Mouse (Mus musculus): Measurements from ENCODE around the gene L3mbtl1. TPM values are rescaled to one million over a fixed set of nuclear protein-coding genes. Genes with fewer than 3 reads are reported as not detected.
A peak's percentile ranks its signal among the peaks of the same experiment; 100 is the strongest.

Gene L3mbtl1
- total RNA-seq, 1 experiment from 2014 or later = not detected

- peak; percentile 13 to 51; a peak in 3 of 4 replicates for ATAC-seq (replicated peaks in 1 of 2; ENCODE audit: insufficient read depth in 1 of 2, low FRiP score in 2 of 2, low TSS enrichment in 1 of 2, low read depth in 1 of 2, poor library complexity in 2 of 2, severe bottlenecking in 2 of 2)
Observed at GRCm38 (mm10) chr2:162931674-162932650, 11.3 kb upstream of the L3mbtl1 start.

DNA sequence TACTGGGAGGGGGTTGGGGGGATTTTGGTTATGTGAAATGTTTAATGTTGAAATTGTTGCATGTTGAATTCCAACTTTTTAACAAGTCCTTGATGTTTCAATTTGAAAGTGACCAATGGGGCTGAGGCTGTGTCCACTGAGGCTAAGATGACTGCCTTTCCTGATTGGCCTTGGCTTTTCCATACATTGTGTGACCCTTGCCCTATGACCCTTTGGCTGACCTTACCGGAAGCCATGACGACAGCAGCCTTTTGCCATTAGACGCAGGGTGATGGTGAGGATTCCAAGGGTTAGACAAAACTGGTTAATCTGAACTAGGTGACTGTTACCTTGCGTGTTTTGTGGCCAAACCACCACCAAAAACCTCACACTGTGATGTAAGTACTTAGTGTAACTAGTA is 10.6 kb upstream of the L3mbtl1 start:
- ATAC-seq (replicated peaks in 1 of 2; ENCODE audit: insufficient read depth in 1 of 2, low FRiP score in 2 of 2, low TSS enrichment in 1 of 2, low read depth in 1 of 2, poor library complexity in 2 of 2, severe bottlenecking in 2 of 2) = no peak

GRCm38 (mm10) chr2:162934421-162934820 is 8.9 kb upstream of the L3mbtl1 start:
- no peak for ATAC-seq (replicated peaks in 1 of 2; ENCODE audit: insufficient read depth in 1 of 2, low FRiP score in 2 of 2, low TSS enrichment in 1 of 2, low read depth in 1 of 2, poor library complexity in 2 of 2, severe bottlenecking in 2 of 2)

GRCm38 (mm10) chr2:162935700-162936099 is 7.6 kb upstream of the L3mbtl1 start:
- ATAC-seq (replicated peaks in 1 of 2; ENCODE audit: insufficient read depth in 1 of 2, low FRiP score in 2 of 2, low TSS enrichment in 1 of 2, low read depth in 1 of 2, poor library complexity in 2 of 2, severe bottlenecking in 2 of 2) = no peak

GRCm38 (mm10) chr2:162939562-162939961 is 3.7 kb upstream of the L3mbtl1 start:
- no peak for ATAC-seq (replicated peaks in 1 of 2; ENCODE audit: insufficient read depth in 1 of 2, low FRiP score in 2 of 2, low TSS enrichment in 1 of 2, low read depth in 1 of 2, poor library complexity in 2 of 2, severe bottlenecking in 2 of 2)

DNA sequence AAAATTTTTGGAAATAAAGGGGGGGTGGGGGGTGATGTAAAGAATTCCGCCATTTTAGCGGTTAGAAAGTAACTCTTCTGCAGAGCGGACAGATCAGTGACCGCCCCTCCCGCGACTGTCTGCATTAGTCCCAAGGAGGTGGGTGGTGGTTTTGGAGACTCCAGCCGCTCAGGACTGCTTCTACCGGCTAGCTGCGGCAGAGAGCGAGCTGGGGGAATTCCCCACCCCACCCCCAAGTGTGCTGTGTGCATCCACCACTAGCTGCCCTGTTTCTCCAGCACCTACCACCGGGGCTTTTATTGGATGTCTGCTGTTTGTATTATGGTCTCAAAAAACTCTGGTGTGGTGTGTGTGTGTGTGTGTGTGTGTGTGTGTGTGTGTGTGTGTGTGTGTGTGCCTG is 659 bp downstream of the L3mbtl1 start:
- ATAC-seq (replicated peaks in 1 of 2; ENCODE audit: insufficient read depth in 1 of 2, low FRiP score in 2 of 2, low TSS enrichment in 1 of 2, low read depth in 1 of 2, poor library complexity in 2 of 2, severe bottlenecking in 2 of 2) = peak in 1 of 2 experiments; percentile 46; a peak in 1 of 4 replicates

DNA sequence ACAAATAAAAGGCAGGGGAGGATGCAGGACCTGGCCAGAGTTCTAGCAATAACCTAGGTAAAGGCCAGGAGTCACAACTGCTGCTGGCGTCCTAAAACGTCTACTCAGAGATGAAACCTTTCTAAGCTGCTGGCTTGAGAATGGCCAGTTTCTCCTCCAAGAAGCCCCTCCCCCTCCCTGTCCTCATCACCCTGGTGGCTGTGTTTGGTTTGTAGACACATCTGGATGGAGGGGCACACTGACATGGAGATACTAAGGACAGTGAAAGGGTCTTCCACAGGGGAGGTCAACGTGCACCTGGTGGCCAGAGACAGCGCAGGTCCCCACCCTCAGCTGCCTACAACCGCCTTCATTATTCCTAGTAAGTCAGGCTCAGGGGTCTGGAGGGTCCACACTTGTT is 3.7 kb downstream of the L3mbtl1 start:
- no peak for ATAC-seq (replicated peaks in 1 of 2; ENCODE audit: insufficient read depth in 1 of 2, low FRiP score in 2 of 2, low TSS enrichment in 1 of 2, low read depth in 1 of 2, poor library complexity in 2 of 2, severe bottlenecking in 2 of 2)

- ATAC-seq (replicated peaks in 1 of 2; ENCODE audit: insufficient read depth in 1 of 2, low FRiP score in 2 of 2, low TSS enrichment in 1 of 2, low read depth in 1 of 2, poor library complexity in 2 of 2, severe bottlenecking in 2 of 2) = no peak
Observed at GRCm38 (mm10) chr2:162947736-162948135, 4.5 kb downstream of the L3mbtl1 start.

- no peak for ATAC-seq (replicated peaks in 1 of 2; ENCODE audit: insufficient read depth in 1 of 2, low FRiP score in 2 of 2, low TSS enrichment in 1 of 2, low read depth in 1 of 2, poor library complexity in 2 of 2, severe bottlenecking in 2 of 2)
Observed at GRCm38 (mm10) chr2:162948221-162948620, 4.9 kb downstream of the L3mbtl1 start.

DNA sequence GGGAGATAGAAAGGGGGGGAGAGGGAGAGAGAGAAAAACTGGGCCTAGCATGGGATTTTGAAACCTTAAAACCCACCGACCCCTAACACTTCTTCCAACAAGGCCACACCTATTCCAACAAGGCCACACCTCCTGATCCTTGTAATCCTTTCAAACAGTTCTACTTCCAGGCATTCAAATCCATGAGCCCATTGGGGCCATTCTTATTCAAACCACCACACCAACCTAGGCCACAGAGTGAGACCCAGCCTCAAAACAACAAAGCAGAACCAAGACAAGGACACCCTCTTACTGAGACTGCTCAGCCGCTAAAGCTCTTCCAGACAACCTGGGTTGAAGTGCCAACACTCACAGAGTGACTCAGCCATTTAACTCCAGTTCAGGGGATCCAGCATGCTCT is 7.5 kb downstream of the L3mbtl1 start:
- ATAC-seq (replicated peaks in 1 of 2; ENCODE audit: insufficient read depth in 1 of 2, low FRiP score in 2 of 2, low TSS enrichment in 1 of 2, low read depth in 1 of 2, poor library complexity in 2 of 2, severe bottlenecking in 2 of 2) = no peak

GRCm38 (mm10) chr2:162956843-162957242 is 13.6 kb downstream of the L3mbtl1 start:
- ATAC-seq (replicated peaks in 1 of 2; ENCODE audit: insufficient read depth in 1 of 2, low FRiP score in 2 of 2, low TSS enrichment in 1 of 2, low read depth in 1 of 2, poor library complexity in 2 of 2, severe bottlenecking in 2 of 2) = no peak

GRCm38 (mm10) chr2:162961321-162961720 is 18.0 kb downstream of the L3mbtl1 start:
- no peak for ATAC-seq (replicated peaks in 1 of 2; ENCODE audit: insufficient read depth in 1 of 2, low FRiP score in 2 of 2, low TSS enrichment in 1 of 2, low read depth in 1 of 2, poor library complexity in 2 of 2, severe bottlenecking in 2 of 2)

GRCm38 (mm10) chr2:162966734-162967133 is 23.5 kb downstream of the L3mbtl1 start:
- no peak for ATAC-seq (replicated peaks in 1 of 2; ENCODE audit: insufficient read depth in 1 of 2, low FRiP score in 2 of 2, low TSS enrichment in 1 of 2, low read depth in 1 of 2, poor library complexity in 2 of 2, severe bottlenecking in 2 of 2)

DNA sequence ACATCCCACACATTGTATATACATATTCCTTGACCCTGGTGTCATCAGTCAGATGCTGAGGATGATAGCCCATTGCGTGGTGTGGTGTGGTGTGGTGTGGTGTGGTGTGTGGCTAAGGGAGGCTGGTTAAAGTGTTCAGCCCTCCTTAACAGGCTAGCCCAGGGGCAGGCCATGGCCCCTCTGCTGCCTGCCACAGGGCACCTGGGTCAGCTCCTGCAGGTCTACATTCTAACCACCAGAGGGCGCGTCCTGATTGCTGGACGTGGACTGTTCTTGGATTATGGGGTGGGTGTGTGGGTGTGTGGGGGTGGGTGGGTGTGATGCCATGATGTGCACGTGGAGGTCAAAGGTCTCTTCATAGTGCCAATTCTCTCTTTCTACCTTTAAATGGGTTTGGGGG is 25.1 kb downstream of the L3mbtl1 start:
- ATAC-seq (replicated peaks in 1 of 2; ENCODE audit: insufficient read depth in 1 of 2, low FRiP score in 2 of 2, low TSS enrichment in 1 of 2, low read depth in 1 of 2, poor library complexity in 2 of 2, severe bottlenecking in 2 of 2) = peak; percentile 65 to 74

GRCm38 (mm10) chr2:162969101-162969500 is 25.8 kb downstream of the L3mbtl1 start:
- no peak for ATAC-seq (replicated peaks in 1 of 2; ENCODE audit: insufficient read depth in 1 of 2, low FRiP score in 2 of 2, low TSS enrichment in 1 of 2, low read depth in 1 of 2, poor library complexity in 2 of 2, severe bottlenecking in 2 of 2)

DNA sequence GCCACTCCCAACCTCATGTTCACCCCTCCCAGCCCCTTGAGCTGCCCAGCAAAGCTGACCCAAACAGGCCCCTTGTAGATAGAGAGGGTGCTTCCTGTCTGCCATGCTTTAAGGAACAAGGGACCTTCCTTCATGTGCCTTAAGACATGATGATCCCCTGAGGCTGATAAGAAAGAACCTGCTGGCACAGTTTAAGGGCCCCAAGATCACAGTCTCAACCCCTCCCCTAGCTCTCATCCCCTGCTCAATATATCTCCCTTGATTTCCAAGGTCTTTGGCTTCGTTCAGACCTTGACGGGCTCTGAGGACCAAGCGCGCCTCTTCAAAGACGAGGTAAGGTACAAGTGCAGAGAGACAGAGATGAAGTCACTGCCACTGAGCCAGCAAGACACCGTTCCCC is 27.6 kb downstream of the L3mbtl1 start:
- no peak for ATAC-seq (replicated peaks in 1 of 2; ENCODE audit: insufficient read depth in 1 of 2, low FRiP score in 2 of 2, low TSS enrichment in 1 of 2, low read depth in 1 of 2, poor library complexity in 2 of 2, severe bottlenecking in 2 of 2)

GRCm38 (mm10) chr2:162972752-162973151 is 29.5 kb downstream of the L3mbtl1 start:
- no peak for ATAC-seq (replicated peaks in 1 of 2; ENCODE audit: insufficient read depth in 1 of 2, low FRiP score in 2 of 2, low TSS enrichment in 1 of 2, low read depth in 1 of 2, poor library complexity in 2 of 2, severe bottlenecking in 2 of 2)

GRCm38 (mm10) chr2:162973206-162973605 is 29.9 kb downstream of the L3mbtl1 start:
- ATAC-seq (replicated peaks in 1 of 2; ENCODE audit: insufficient read depth in 1 of 2, low FRiP score in 2 of 2, low TSS enrichment in 1 of 2, low read depth in 1 of 2, poor library complexity in 2 of 2, severe bottlenecking in 2 of 2) = no peak

DNA sequence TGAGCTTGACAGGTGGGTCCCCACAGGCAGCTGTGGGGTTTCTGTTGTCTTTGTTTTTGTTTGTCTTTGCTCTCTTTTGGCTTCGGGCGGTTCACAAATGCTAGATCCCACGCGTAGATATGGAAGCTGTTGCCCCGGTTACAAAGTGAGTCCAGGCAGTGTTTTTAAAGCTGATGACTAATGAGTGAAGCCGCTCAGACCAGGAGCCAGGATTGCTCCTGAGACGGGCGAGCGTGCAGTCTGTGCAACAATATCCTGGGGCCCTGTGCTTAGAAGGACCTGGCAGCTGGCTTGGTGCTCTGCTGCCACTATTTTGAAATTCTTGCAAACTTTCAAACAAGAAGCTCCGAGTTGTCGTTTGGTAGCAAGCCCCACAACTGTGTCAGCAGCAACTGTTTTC is 30.4 kb downstream of the L3mbtl1 start:
- ATAC-seq (replicated peaks in 1 of 2; ENCODE audit: insufficient read depth in 1 of 2, low FRiP score in 2 of 2, low TSS enrichment in 1 of 2, low read depth in 1 of 2, poor library complexity in 2 of 2, severe bottlenecking in 2 of 2) = no peak
